Mouse (Mus musculus) megakaryocyte-erythroid progenitor cell, adult 5-6 weeks (primary cell): Measurements from ENCODE around the gene Foxa3. TPM values are rescaled to one million over a fixed set of nuclear protein-coding genes. Genes with fewer than 3 reads are reported as not detected.
A peak's percentile ranks its signal among the peaks of the same experiment; 100 is the strongest.

ENCODE experiments used
- ATAC-seq: replicated peaks from 2 replicates; pipeline ENCODE4 v1.8.0; 2016; ENCODE audit warnings: mild to moderate bottlenecking, inconsistent platforms; ENCODE audit not compliant: severe bottlenecking, poor library complexity, low FRiP score, low TSS enrichment
- total RNA-seq, 2 experiments: library from RNA; stranded (forward) in 1 of 2; stranded (reverse) in 1 of 2; fragments of 200-1000, 215-1000 nt in 1 of 2; fragments of >200 nt in 1 of 2; fragmentation: Nextera tagmentation in 1 of 2; gene quantifications; 2 replicates each; pipeline ENCODE4 v1.2.3; 2014 to 2017

The Foxa3 gene
- total RNA-seq, 2 experiments from 2014 or later: not detected

GRCm38 (mm10) chr7:19002848-19003498, 20.4 kb downstream of the Foxa3 start:
- peak; percentile 62 for ATAC-seq

- ATAC-seq: no peak
Observed at GRCm38 (mm10) chr7:19002115-19002514, 21.2 kb downstream of the Foxa3 start.

- ATAC-seq: no peak
Observed at GRCm38 (mm10) chr7:19001807-19002085, 21.6 kb downstream of the Foxa3 start.

- peak; percentile 51 for ATAC-seq
Observed at GRCm38 (mm10) chr7:19001066-19001806, 22.1 kb downstream of the Foxa3 start.

GRCm38 (mm10) chr7:19000421-19000820, 22.9 kb downstream of the Foxa3 start:
- ATAC-seq: no peak

GRCm38 (mm10) chr7:18998835-18999234, 24.5 kb downstream of the Foxa3 start:
- no peak for ATAC-seq

GRCm38 (mm10) chr7:18993036-18993435, 30.3 kb downstream of the Foxa3 start:
- no peak for ATAC-seq

GRCm38 (mm10) chr7:18992294-18992675, 31.1 kb downstream of the Foxa3 start:
- ATAC-seq: no peak

GRCm38 (mm10) chr7:18991660-18992293, 31.6 kb downstream of the Foxa3 start:
- no peak for ATAC-seq

- ATAC-seq: peak; percentile 82
Observed at GRCm38 (mm10) chr7:18990601-18991295, 32.6 kb downstream of the Foxa3 start, which contains the start of gene Mypop. Gene Mypop (plus strand): TSS chr7:18991245.

GRCm38 (mm10) chr7:18989995-18990394, 33.3 kb downstream of the Foxa3 start:
- no peak for ATAC-seq

- no peak for ATAC-seq
Observed at GRCm38 (mm10) chr7:18988780-18989179, 34.6 kb downstream of the Foxa3 start.

- no peak for ATAC-seq
Observed at GRCm38 (mm10) chr7:18987747-18988146, 35.6 kb downstream of the Foxa3 start.

- no peak for ATAC-seq
Observed at GRCm38 (mm10) chr7:18987100-18987499, 36.2 kb downstream of the Foxa3 start, which contains the start of gene Nanos2. Gene Nanos2 (plus strand): TSS chr7:18987400.

- peak; percentile 60 for ATAC-seq
Observed at GRCm38 (mm10) chr7:18986503-18986902, 36.8 kb downstream of the Foxa3 start.

- ATAC-seq: no peak
Observed at GRCm38 (mm10) chr7:18978381-18978780, 45.0 kb downstream of the Foxa3 start.

- ATAC-seq: no peak
Observed at GRCm38 (mm10) chr7:18970956-18971355, 52.4 kb downstream of the Foxa3 start.

- ATAC-seq: no peak
Observed at GRCm38 (mm10) chr7:18967603-18968002, 55.7 kb downstream of the Foxa3 start.

GRCm38 (mm10) chr7:18965312-18965711, 58.0 kb downstream of the Foxa3 start:
- no peak for ATAC-seq

GRCm38 (mm10) chr7:18963294-18963843, 60.0 kb downstream of the Foxa3 start:
- no peak for ATAC-seq
